Mouse (Mus musculus): Measurements from ENCODE around the gene Npas3.
"Not testable (repeated sequence)": the region's sequence is repeated elsewhere in the genome, so short reads cannot be mapped to it uniquely, and the experiment has no call there.

Npas3 gene

DNA sequence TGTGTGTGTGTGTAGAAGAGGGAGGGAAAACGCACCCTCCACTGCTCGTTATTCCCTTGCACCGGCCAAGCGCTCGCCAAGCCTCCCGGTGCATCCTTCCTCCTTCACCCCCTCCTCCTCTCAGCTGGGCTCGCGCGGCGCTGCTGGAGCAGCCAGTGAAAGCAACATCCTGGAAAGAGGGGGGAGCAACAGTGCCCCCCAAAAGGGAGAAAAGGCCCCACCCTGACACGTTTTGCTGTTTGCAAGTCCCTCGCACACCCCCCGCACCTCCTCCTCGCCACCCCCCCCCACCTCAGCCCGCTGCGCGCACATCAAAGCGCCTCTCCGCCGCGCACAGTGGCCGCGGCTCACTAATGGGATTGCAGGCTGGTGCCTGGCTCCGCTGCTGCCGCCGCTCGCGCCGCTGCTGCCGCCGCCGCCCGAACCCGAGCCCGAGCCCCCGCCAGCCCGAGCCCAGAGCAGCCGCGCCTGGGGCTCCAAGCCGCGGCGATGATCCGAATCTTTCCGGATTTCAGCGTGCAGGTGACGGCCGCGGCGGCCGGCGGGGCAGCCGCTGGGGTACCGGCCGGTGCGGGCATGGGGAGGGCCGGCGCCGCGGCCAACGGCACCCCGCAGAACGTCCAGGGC is at the start of gene Npas3:
Npas3 (plus strand) TSS at position 577 of the 627 bp plus-strand sequence.
- no peak for DNase-seq (ENCODE audit: low spot score)

DNA sequence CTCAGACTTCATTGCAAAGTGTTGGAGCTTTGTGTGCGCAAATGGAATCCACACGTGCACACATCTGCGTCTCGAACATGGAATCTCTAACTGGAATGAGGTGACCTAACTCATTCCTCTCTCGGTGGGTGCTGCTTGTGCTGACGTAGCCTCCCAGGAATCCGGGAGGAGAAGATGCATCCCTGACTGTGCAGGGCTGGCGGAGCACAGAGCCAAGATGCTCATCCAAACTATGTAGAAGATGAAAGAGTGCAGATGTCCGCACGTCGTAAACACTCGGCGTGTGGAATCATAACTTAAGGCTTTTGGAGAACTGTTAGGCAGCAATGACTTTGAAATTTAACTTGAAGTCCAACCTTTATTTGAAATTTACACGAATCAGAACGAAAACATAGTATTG is 31.3 kb upstream of the Npas3 start:
- DNase-seq (ENCODE audit: low spot score), result no peak

DNA sequence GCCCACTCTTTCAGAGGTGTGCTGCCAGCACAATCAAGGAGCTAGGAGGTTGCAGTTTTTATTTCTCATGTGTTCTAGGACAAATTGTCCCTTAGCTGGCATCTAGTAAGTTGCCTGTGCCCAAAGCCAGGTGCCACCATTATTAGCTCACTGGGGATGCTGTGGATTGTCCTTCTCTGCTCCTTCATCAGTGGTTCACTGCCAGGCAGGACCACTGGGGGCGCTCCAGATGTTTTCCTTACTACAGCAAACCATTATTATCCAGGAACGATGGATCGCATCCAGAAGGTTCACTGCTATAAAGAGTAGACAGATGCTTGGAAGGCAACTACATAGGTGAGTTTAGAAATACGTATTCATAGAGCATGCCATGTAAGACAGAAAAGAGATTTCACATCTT is 25.7 kb upstream of the Npas3 start:
- DNase-seq (ENCODE audit: low spot score), result no peak

DNA sequence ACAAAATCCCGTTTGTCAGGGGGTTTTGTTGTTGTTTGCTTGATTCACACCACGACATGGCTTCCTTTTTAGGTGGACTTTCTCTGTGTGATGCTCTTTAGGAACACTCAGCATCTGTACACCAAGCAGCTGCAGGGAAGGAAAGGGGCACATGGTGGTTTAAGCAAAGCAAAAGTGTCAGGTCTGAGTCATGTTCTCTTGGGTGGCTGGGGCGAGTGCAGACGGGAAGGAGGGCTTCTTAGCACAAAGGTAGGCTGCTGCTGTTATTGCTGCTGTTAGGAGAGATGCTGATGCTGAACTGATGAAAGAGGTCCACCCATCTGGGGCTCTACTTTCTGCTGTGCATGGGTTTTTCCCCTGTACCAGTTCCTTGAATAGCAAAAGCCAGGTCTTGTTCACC is 21.1 kb upstream of the Npas3 start:
- no peak for DNase-seq (ENCODE audit: low spot score)

DNA sequence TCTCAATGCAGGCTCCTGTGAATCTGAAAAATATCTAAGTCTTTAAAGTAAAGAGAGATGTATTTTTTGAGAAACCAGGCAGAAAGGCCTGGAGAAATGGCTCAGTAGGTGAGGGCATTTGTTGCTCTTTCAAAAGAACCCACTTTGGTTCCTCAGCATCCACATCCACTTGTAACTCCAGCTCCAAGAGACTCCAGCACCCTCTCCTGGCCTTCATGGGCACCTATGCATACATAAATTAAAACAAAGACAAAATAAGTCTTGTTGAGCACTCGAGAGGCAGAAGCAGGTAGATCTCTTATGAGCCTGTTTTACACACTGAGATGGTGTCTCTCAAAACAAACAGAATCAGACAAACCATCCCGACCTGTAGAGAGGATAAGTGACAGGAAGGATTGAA is 19.1 kb upstream of the Npas3 start:
- DNase-seq (ENCODE audit: low spot score), result no peak

DNA sequence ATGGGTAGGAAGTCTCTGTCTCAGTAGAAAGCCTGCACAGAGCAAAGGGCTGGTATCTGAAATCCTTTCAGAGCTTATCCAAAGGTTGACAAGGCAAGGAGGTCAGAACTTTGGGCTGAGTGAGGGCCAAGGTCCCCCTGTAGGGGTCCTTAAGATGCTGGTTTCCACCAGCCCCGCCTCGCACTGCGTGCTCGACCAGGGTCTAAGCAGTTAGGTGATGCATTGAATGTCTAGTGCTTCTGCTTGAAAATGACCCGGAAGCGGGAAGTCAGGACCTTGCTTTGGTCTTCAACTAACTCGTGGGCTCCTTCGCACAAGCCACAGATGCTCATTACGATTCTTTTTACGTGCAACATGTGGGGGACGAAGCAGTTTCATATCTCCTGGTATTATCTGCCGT is 2.3 kb upstream of the Npas3 start:
- DNase-seq (ENCODE audit: low spot score), result no peak

DNA sequence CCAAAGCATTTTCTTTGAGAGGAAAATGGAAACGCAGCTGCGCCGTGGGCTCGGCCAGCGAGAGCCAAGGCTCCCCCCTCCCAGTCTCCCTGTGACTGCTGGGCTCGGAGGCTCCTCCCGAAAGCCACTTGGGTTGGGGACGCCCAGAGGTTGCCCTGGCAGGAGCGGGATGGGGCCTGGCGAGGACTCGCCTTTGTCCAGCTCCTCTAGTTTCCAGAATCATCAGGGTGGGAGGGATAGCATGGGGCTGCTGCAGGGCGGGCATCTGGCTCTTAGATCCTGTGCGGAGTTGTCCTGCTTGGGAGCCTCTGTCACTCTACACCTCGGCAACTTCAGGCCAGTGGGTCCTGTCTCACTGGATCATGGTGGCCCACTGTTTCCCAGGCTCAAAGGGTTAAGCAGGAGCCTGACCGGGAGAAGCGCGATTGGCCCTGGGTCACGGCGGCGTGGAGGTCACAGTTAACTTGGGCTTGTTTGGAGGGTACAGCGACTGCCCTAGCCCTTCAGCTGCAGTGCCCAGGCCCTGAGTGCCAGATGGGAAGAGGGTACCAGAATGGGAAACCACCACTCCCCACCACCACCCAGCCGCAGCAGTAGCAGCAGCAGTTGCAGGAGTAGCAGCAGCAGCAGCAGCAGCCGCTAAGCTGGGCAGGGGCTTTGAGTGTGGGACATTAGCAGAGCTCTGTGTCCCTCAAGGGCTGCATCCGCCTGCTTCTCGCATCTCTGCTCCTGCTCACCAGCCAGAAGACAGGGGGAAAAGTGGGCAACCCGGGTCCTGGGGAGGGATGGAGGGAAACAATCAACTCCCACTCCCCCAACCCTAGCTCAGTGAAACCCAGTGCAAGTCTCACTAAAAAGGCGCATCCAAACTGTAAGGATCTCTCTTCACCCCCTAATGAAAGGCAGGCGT is 1.6 kb upstream of the Npas3 start:
- no peak for DNase-seq (ENCODE audit: low spot score)

DNA sequence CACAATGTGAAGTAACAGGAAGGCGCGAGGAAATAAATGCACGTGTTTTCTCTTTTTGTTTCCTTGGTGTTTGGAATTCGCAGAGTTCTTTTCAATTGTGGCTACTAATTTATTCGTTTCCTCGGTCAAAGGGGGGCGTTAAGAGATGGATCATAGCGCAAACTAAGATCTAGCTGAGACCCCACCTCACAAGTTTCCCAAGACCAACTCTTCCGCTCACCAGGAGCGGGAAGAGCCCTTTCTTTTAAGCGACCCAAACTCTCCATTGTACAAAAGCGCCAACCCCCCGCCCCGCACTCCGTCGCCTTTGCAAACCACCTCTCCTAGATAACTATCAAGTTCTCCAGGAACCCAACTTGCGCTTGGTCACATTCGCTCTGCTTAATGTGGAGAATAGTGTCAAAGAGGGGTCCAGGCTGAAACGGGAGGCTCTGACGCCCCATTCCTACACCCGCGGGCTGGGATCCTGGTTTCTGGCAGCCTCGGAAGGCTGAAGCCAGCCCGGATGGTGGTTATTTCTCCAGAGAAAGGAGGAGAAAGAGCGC is 914 bp upstream of the Npas3 start:
- no peak for DNase-seq (ENCODE audit: low spot score)

DNA sequence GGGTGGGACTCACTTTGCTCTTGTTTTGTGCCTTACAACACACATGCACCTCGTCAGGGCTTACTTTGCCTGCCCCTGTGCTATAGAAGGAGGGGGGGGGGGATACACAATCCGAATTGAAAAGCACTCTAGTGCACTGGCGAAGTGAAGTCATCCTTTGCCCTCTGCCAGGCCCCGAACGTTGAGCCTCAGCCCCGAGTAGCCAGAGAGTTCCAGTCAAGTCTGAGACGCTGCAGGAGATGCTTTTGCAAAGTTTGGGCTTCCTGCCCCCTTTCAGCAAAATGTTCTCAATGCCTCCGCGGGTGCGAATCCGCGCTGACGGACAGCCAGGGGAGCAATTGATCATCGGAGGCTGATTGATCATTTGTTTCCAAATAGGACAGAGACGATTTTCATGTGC is 319 bp downstream of the Npas3 start:
- DNase-seq (ENCODE audit: low spot score), result no peak

DNA sequence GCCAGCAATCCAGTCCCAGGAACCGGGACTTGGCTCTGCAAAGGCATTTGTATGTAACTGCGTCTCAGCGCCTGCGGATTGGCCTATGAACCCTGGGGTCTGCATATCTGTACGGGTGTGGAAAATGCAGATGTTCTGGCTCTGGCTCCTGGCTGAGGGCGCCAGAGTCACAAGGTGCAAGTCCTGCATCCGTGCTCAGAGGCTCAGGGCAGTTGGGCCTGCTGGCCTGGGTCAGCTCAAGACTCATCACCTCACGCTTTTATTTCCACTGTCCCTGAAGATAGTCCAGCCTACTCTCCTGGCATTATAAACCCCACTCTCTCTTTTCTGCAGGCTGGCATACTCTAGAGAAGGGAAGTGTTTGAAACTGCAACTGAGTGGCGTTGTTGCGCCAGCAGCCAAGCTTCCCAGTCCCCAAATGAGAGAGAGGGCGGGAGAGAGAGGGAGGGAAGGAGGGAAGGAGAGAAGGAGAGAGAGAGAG is 3.3 kb downstream of the Npas3 start:
- DNase-seq (ENCODE audit: low spot score), result no peak

DNA sequence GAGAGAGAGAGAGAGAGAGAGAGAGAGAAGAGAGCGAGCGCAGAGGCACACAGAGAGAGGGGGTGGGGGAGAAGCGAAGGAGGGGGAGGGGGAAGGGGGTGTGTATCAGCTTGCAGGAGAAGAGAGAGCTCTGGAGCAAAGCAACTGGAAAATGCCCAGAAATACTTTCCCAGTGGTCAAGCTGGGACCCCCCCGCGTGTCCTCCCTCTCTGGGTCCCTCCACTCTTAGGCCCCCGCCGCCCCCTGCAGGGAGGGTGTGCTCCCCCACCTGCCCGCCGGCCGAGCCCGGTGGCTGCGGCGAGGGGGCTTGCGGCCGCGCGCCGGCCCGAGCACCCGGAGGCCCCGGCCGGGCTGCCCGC is 3.7 kb downstream of the Npas3 start:
- DNase-seq (ENCODE audit: low spot score), result no peak

DNA sequence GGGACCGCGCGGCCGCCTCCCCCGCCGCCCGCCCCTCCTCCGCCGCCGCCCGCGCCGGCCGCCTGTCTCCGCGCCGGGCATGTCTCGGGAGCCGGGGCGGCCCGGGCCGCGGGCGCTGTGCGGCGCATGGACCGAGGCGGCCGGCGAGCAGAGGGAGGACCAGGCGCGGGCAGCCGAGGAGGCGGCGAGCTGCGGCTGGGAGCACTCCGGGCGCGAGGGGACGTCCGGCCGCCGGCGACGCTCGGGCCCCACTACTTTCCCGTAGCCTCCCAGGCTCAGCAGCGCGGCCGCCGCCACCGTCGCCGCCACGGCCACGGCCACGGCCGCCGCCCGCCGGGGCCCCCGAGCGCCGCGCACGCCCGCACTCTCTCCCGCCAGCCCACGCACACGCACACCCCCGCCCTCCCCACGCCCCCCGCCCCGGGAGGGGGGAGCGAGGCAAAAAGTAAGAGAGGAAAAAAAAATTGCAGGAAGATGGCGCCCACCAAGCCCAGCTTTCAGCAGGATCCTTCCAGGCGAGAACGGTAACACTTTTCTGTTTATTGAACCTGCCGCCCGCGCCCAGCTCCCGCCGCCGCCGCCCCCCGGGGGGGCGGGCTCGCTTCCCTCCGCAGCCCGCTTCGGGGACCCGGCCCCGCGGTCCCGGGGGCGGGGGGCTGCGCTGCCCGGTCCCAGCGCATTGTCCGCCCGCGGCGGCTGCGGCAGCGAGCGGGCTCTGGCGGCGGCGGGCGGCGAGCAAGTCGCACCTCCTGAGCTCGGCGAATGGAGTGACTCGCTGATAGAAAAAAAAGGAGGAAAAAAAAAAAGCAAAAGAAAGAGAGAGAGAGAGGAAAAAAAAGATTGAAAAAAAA is 4.3 kb downstream of the Npas3 start:
- no peak for DNase-seq (ENCODE audit: low spot score)

DNA sequence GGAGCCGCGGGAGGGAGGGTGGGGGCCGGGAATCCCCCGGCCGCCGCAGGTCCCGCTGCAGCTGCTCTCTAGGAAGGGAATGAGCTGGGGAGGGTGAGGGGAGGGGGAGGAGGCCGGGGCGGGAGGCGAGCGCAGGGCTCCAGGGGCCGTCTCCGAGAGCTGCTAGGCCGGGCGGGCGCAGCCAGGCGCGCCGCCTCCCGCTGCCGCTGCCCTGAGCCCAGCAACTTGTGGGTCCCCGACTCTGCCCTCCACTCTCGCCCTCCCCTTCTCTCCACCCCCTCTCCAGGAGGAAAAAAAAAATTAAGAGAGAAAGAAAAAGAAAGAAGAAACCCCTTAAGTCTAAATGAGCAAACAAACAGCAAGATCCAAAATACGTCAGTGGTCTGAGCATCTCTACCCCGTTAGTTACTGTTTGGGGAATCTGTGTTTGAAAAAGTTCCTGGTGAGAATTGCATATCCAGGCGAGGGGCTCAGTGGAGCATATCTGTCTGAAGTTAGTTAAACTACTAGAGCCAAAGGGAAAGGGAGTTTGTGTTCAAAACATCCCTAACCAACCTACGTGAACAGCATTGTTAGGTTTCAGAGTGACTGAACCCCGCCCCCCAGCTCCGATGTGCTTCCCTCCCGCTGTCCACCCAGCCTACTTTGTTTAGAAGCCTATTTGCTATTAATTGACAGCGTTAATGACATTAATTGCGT is 5.1 kb downstream of the Npas3 start:
- no peak for DNase-seq (ENCODE audit: low spot score)

DNA sequence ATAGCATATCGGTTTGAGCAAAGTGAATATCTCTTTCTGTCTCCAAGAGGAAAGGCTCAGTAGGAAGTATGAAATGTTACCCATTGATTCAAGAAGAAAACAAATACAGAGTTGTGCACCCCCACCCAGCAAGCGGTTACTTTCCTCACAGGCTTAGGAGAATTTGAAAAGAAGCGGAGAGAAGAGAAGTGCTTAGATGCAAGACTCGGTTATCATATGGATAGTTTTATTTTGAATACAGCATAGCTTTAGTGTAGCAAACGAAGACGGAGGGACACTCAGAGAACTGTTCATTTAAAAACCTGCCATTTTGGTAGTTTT is 5.6 kb downstream of the Npas3 start:
- DNase-seq (ENCODE audit: low spot score), result no peak

DNA sequence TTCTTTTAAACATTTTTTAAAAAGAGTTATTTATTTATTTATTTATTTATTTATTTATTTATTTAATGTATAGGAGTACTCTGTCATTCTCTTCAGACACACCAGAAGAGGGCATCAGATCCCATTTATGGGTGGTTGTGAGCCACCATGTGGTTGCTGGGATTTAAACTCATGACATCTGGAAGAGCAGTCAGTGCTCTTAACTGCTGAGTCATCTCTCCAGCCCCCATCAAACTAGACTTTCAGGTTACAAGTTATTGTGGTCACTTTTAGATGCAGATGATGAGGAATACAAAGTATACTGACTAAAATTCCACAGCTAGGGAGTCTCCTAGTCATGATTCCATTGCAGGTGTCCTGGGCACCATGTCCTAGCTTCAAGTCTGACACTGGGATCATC is 26.0 kb downstream of the Npas3 start:
- not testable (repeated sequence) for DNase-seq (ENCODE audit: low spot score)

DNA sequence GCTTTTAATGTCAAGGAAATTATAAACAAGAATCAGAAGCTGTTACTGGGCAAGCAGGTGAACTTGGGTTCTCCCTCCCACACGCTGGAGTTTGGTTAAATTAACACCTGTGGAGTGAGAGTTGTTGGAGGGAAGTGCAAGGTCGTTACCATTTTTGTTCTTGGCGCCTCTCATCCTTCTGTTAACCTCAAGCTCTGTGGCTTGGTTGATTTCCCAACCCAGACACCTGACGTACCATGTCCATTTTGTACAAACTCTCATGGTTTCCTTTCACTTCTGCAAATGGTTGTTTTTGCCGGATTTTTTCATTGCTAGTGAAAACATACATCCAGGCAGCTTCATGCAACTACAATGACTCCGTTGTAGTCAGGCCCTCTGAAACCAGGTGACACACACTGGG is 28.9 kb downstream of the Npas3 start:
- DNase-seq (ENCODE audit: low spot score), result no peak

DNA sequence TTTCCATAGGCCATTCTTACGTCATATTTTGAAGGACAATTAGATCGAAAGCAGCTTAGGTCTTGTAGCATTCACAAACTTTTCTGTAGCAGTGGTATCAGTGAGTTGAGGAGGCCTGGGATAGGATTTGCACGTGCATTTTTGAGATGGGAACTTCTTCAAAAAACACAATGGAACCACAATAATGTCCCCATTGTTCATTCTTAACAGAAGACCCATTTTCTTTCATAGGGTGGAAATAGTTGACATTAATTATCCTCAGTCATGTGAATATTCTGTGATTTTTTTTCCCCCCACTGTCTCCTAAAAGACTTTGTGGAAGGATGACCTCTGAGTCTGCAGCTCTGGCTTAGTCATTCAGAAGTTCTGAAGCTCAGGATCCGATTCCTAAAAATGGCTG is 41.9 kb downstream of the Npas3 start:
- no peak for DNase-seq (ENCODE audit: low spot score)

DNA sequence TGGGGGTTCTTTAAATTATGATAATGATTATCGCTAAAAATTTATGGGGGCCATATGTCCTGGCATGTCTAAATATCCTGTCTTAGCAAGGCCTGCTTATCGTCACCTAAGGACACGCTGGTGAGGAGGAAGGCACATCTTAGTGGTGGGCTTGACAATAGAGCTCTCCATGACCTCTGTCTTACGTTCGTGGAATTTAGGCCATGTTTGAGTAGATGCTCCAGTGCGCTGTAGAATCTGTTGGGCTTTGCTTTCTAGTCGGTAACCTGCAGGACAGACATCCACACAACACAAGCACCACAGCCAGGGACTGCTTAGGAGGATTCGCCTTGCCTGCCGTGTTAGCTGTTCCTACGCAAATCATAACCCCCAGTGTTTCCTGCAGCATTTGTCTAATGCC is 42.4 kb downstream of the Npas3 start:
- no peak for DNase-seq (ENCODE audit: low spot score)

DNA sequence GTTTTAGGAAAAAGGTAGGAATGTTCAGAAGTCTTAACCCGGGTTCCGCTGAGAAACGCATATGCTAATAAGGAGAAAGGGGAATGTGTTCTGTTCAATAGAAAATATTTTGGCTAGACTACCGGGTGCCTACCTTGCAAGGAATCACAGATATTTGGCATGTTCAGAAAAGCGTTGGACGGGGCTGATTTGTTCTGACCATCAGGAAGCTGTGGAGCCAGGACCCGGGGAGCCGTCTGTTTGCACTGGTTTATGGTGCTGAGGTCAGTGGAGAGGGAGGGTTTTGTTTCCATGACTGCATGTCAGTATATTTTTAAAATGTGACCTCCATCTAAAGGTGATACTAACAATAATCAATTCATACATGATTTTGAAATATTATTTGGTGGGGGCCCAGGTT is 43.5 kb downstream of the Npas3 start:
- DNase-seq (ENCODE audit: low spot score), result no peak

DNA sequence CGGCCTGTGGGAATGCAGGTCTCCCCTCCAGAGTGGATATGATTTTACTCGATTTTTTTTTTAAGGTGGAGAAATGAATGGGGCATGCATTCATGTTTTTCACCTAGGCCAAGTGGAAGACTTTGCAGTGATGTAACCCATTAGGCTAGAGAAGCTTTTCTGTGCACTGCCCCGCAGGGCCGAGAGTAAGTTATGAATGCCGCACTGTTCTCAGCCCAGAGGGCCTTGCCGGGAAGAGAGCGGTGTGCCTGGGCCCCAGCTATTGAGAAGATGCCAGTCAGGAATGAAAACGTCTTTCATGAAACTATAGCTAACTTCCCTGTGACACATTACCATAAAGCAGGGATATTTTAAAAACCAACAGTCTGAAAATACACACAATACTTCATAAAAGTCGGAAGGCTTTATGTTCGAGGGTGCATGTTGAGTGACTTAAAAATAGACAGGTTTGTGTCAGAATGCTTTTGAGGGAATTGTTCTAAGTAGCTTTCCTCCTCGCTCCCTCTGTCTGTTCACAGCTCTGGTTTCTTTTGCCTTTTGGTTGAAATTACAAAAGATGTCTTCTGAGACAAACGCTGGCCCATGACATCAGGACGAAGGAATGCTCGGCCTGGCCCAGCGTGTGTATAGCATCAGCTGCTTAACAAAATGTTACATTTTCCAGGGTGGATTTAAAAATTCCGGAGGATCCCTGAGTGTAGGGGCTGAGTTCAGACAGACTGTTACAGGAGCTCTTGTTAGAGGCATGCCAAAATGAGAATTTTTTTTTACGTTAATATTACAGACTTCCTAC is 44.2 kb downstream of the Npas3 start:
- no peak for DNase-seq (ENCODE audit: low spot score)

DNA sequence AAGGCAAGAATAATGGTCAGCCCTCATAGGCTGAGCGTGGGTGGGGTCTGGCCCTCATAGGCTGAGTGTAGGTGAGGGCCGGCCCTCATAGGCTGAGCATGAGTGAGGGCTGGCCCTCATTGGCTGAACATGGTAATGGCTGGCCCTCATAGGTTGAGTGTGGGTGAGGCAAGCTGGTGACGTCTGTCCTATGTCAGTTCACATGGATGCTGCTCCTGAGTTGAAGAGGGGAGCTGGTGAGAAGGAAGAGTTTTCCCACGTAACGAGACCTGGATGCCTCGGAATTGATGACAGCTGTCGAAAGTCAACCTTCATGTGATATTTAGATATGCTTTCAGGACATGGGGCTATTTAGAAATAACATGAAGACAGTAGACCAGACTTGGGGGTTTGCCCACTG is 45.5 kb downstream of the Npas3 start:
- DNase-seq (ENCODE audit: low spot score), result no peak

Data from testis, postnatal 14 days (tissue).